Mouse (Mus musculus): ENCODE data around the gene Epn3. TPM values are rescaled to one million over a fixed set of nuclear protein-coding genes. Genes with fewer than 3 reads are reported as not detected.

Epn3 gene
- total RNA-seq, 4 experiments from 2014 or later: 1.9 to 2.7 (median 2.4) TPM

GRCm38 (mm10) chr11:94498093-94498996 is 1.4 kb downstream of the Epn3 start:
- DNase-seq (ENCODE audit: low spot score in 2 of 2): peak in 1 of 2 experiments; percentile 56

- no peak for DNase-seq (ENCODE audit: low spot score in 2 of 2)
These were observed 4.4 kb downstream of the Epn3 start for GRCm38 (mm10) chr11:94495415-94495814.

GRCm38 (mm10) chr11:94491749-94492099 is 8.1 kb downstream of the Epn3 start:
- no peak for DNase-seq (ENCODE audit: low spot score in 2 of 2)

GRCm38 (mm10) chr11:94491035-94491748 is 8.6 kb downstream of the Epn3 start:
- no peak for DNase-seq (ENCODE audit: low spot score in 2 of 2)

GRCm38 (mm10) chr11:94489745-94490144 is 10.0 kb downstream of the Epn3 start:
- DNase-seq (ENCODE audit: low spot score in 2 of 2): no peak

GRCm38 (mm10) chr11:94488767-94489533 is 10.8 kb downstream of the Epn3 start:
- DNase-seq (ENCODE audit: low spot score in 2 of 2): no peak

- DNase-seq (ENCODE audit: low spot score in 2 of 2): peak; percentile 58 to 93
These were observed 13.8 kb downstream of the Epn3 start, which contains the start of gene Spata20 for GRCm38 (mm10) chr11:94486001-94486400. TSS of gene Spata20 (minus strand) at chr11:94486179.

- DNase-seq (ENCODE audit: low spot score in 2 of 2): no peak
These were observed 14.6 kb downstream of the Epn3 start for GRCm38 (mm10) chr11:94485223-94485622.

- no peak for DNase-seq (ENCODE audit: low spot score in 2 of 2)
These were observed 15.1 kb downstream of the Epn3 start for GRCm38 (mm10) chr11:94484636-94485035.

- DNase-seq (ENCODE audit: low spot score in 2 of 2): no peak
These were observed 15.9 kb downstream of the Epn3 start for GRCm38 (mm10) chr11:94483921-94484320.

GRCm38 (mm10) chr11:94483436-94483835 is 16.3 kb downstream of the Epn3 start:
- no peak for DNase-seq (ENCODE audit: low spot score in 2 of 2)

- DNase-seq (ENCODE audit: low spot score in 2 of 2): no peak
These were observed 17.0 kb downstream of the Epn3 start for GRCm38 (mm10) chr11:94482738-94483137.

GRCm38 (mm10) chr11:94481963-94482362 is 17.8 kb downstream of the Epn3 start:
- no peak for DNase-seq (ENCODE audit: low spot score in 2 of 2)

GRCm38 (mm10) chr11:94480382-94480781 is 19.4 kb downstream of the Epn3 start:
- no peak for DNase-seq (ENCODE audit: low spot score in 2 of 2)

- no peak for DNase-seq (ENCODE audit: low spot score in 2 of 2)
These were observed 22.1 kb downstream of the Epn3 start for GRCm38 (mm10) chr11:94477651-94478050.

- DNase-seq (ENCODE audit: low spot score in 2 of 2): no peak
These were observed 24.1 kb downstream of the Epn3 start for GRCm38 (mm10) chr11:94475722-94476121.

GRCm38 (mm10) chr11:94474544-94474910 is 25.2 kb downstream of the Epn3 start:
- no peak for DNase-seq (ENCODE audit: low spot score in 2 of 2)

- DNase-seq (ENCODE audit: low spot score in 2 of 2): peak; percentile 80 to 81
These were observed 25.8 kb downstream of the Epn3 start, which contains the start of gene Cacna1g for GRCm38 (mm10) chr11:94473707-94474543. TSS of gene Cacna1g (minus strand) at chr11:94474198.

- no peak for DNase-seq (ENCODE audit: low spot score in 2 of 2)
These were observed 26.7 kb downstream of the Epn3 start for GRCm38 (mm10) chr11:94472916-94473706.

GRCm38 (mm10) chr11:94472585-94472915 is 27.2 kb downstream of the Epn3 start:
- no peak for DNase-seq (ENCODE audit: low spot score in 2 of 2)
